Mouse (Mus musculus): ENCODE data around the gene Chd4. TPM values are rescaled to one million over a fixed set of nuclear protein-coding genes. Genes with fewer than 3 reads are reported as not detected.

Chd4 gene
- polyA plus RNA-seq, 1 experiment from 2014 or later: 53.5 TPM

DNA sequence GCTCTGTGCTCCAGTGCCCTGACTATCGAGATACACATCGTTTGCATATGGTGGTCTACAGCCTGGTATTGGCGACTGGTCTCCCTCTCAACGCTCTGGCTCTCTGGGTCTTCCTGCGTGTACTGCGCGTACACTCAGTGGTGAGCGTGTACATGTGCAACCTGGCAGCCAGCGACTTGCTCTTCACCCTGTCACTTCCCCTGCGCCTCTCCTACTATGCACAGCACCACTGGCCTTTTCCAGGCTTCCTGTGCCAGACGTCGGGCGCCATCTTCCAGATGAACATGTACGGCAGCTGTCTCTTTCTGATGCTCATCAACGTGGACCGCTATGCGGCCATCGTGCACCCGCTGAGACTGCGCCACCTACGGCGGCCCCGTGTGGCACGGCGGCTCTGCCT is 14.4 kb upstream of the Chd4 start:
- H3K27ac ChIP-seq (ENCODE audit: low read length): no peak overlapping the region
- WGBS: 21% methylated on average over 25 of the region's 25 CpGs
- no peaks in the 10 kb centered on the region for H3K36me3 ChIP-seq (ENCODE audit: insufficient read depth, low read length)
- TF ChIP-seq CTCF (IDR thresholded peaks at IDR 0.05): no peak
- no peak for TF ChIP-seq EP300 (IDR thresholded peaks at IDR 0.05)
- no peaks in the 10 kb centered on the region for H3K27me3 ChIP-seq (replicated peaks; ENCODE audit: insufficient read depth, low read length)
- H3K9ac ChIP-seq (replicated peaks; ENCODE audit: low read depth): no peak overlapping the region
- peak overlapping the region; percentile 37 for H3K4me3 ChIP-seq (ENCODE audit: low read depth, low read length)
- no peak for DNase-seq (ENCODE audit: low spot score)
- no peak for ATAC-seq
- peaks cover 4% of the 10 kb centered on the region; the same call in 1 of the 2 replicates for H3K4me1 ChIP-seq (ENCODE audit: insufficient read depth, low read depth, low read length)
- no peaks in the 10 kb centered on the region for H3K9me3 ChIP-seq (ENCODE audit: low read length)
- peak overlapping the region; percentile 70 for H3K4me2 ChIP-seq (replicated peaks; ENCODE audit: low read depth, low read length)

DNA sequence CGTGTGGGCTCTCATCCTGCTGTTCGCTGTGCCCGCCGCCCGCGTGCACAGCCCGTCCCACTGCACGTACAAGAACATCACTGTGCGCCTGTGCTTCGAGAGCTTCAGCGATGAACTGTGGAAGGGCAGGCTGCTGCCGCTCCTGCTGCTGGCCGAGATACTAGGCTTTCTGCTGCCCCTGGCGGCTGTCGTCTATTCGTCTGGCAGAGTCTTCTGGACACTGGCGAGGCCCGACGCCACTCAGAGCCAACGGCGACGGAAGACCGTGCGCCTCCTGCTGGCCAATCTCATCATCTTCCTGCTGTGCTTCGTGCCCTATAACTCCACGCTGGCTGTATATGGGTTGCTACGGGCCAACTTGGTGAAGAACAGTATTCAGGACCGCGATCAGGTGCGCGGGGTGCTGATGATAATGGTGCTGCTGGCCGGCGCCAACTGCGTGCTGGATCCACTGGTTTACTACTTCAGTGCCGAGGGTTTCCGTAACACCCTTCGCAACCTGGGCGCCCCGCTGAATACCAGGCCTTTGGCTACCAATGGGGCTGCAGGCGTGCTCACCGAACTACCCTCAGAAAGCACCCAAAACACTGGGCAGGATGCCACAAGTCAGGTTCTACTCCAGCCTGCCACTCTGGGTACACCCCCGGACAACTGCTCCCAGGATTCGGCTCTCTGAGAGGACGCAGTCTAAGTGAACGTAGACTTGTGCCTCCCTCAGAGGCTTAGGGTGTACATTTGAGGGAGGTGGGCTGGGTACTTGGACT is 13.8 kb upstream of the Chd4 start:
- DNase-seq (ENCODE audit: low spot score): peak; percentile 98
- Histone ChIP-seq H3K27me3 (replicated peaks; ENCODE audit: insufficient read depth, low read length) (no peaks in the 10 kb centered on the region), H3K4me1 (ENCODE audit: insufficient read depth, low read depth, low read length) (peaks cover 4% of the 10 kb centered on the region; the same call in 1 of the 2 replicates), H3K4me2 (replicated peaks; ENCODE audit: low read depth, low read length) (peak overlapping the region; percentile 70), H3K9ac (replicated peaks; ENCODE audit: low read depth) (no peak overlapping the region), H3K27ac (ENCODE audit: low read length) (no peak overlapping the region), H3K36me3 (ENCODE audit: insufficient read depth, low read length) (no peaks in the 10 kb centered on the region), H3K4me3 (ENCODE audit: low read depth, low read length) (peak overlapping the region; percentile 37), H3K9me3 (ENCODE audit: low read length) (no peaks in the 10 kb centered on the region)
- 24% methylated on average over 45 of the region's 45 CpGs for WGBS
- peak; percentile 92 for ATAC-seq
- TF ChIP-seq CTCF (IDR thresholded peaks at IDR 0.05): peak; percentile 97
- no peak for TF ChIP-seq EP300 (IDR thresholded peaks at IDR 0.05)

- no peak overlapping the region for H3K27ac ChIP-seq (ENCODE audit: low read length)
- 83% methylated on average over 7 of the region's 7 CpGs for WGBS
- ATAC-seq (no peak), DNase-seq (ENCODE audit: low spot score) (no peak)
- no peak overlapping the region for H3K9ac ChIP-seq (replicated peaks; ENCODE audit: low read depth)
- no peaks in the 10 kb centered on the region for H3K36me3 ChIP-seq (ENCODE audit: insufficient read depth, low read length)
- no peak overlapping the region for H3K4me3 ChIP-seq (ENCODE audit: low read depth, low read length)
- peaks cover 4% of the 10 kb centered on the region; the same call in 1 of the 2 replicates for H3K4me1 ChIP-seq (ENCODE audit: insufficient read depth, low read depth, low read length)
- H3K9me3 ChIP-seq (ENCODE audit: low read length): no peaks in the 10 kb centered on the region
- H3K4me2 ChIP-seq (replicated peaks; ENCODE audit: low read depth, low read length): no peak overlapping the region
- TF ChIP-seq EP300 (IDR thresholded peaks at IDR 0.05): no peak
- no peak for TF ChIP-seq CTCF (IDR thresholded peaks at IDR 0.05)
- no peaks in the 10 kb centered on the region for H3K27me3 ChIP-seq (replicated peaks; ENCODE audit: insufficient read depth, low read length)
These were observed 12.9 kb upstream of the Chd4 start for GRCm38 (mm10) chr6:125082801-125083386.

DNA sequence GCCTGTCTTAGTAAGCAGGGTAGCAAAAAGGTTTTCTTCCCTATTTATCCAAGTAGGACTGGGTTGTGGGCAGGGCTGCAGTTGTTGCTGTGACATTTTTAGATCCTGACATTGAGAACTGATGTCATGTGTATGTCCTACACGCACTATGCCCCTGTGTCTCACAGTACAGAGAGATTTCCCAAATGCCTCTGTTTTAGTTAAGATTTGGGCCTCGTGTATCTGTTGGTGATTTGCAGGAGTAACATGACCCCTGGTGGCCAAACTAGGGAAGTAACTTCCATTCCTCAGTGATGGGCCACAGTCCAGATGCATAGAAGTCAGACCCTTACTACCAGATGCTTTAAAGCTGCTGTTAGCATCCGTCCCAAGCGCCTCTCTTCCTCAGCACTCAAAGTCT is 11.4 kb upstream of the Chd4 start:
- H3K4me3 ChIP-seq (ENCODE audit: low read depth, low read length): no peak overlapping the region
- no peak for TF ChIP-seq EP300 (IDR thresholded peaks at IDR 0.05)
- TF ChIP-seq CTCF (IDR thresholded peaks at IDR 0.05): peak; percentile 94
- WGBS: 2% methylated on average over 4 of the region's 4 CpGs
- peaks cover 4% of the 10 kb centered on the region; the same call in 1 of the 2 replicates for H3K4me1 ChIP-seq (ENCODE audit: insufficient read depth, low read depth, low read length)
- ATAC-seq (peak; percentile 13), DNase-seq (ENCODE audit: low spot score) (peak; percentile 89)
- H3K27me3 ChIP-seq (replicated peaks; ENCODE audit: insufficient read depth, low read length): no peaks in the 10 kb centered on the region
- H3K9me3 ChIP-seq (ENCODE audit: low read length): no peaks in the 10 kb centered on the region
- no peak overlapping the region for H3K9ac ChIP-seq (replicated peaks; ENCODE audit: low read depth)
- no peak overlapping the region for H3K27ac ChIP-seq (ENCODE audit: low read length)
- no peaks in the 10 kb centered on the region for H3K36me3 ChIP-seq (ENCODE audit: insufficient read depth, low read length)
- H3K4me2 ChIP-seq (replicated peaks; ENCODE audit: low read depth, low read length): no peak overlapping the region

- Histone ChIP-seq H3K27me3 (replicated peaks; ENCODE audit: insufficient read depth, low read length) (no peaks in the 10 kb centered on the region), H3K9me3 (ENCODE audit: low read length) (no peaks in the 10 kb centered on the region), H3K4me1 (ENCODE audit: insufficient read depth, low read depth, low read length) (peaks cover 5% of the 10 kb centered on the region), H3K9ac (replicated peaks; ENCODE audit: low read depth) (no peak overlapping the region), H3K36me3 (ENCODE audit: insufficient read depth, low read length) (no peaks in the 10 kb centered on the region), H3K27ac (ENCODE audit: low read length) (peak overlapping the region; percentile 84; the same call in 1 of the 2 replicates), H3K4me3 (ENCODE audit: low read depth, low read length) (no peak overlapping the region), H3K4me2 (replicated peaks; ENCODE audit: low read depth, low read length) (no peak overlapping the region)
- no peak for ATAC-seq
- no peak for DNase-seq (ENCODE audit: low spot score)
- TF ChIP-seq EP300 (IDR thresholded peaks at IDR 0.05) (no peak), CTCF (IDR thresholded peaks at IDR 0.05) (no peak)
- WGBS: 61% methylated on average over 3 of the region's 3 CpGs
These were observed 7.8 kb upstream of the Chd4 start for GRCm38 (mm10) chr6:125087937-125088336.

GRCm38 (mm10) chr6:125088561-125089321 is 7.0 kb upstream of the Chd4 start:
- TF ChIP-seq CTCF (IDR thresholded peaks at IDR 0.05): peak; percentile 56
- TF ChIP-seq EP300 (IDR thresholded peaks at IDR 0.05): 0 out of 2 replicates have a peak, but pooled peaks have one; percentile 15
- no peaks in the 10 kb centered on the region for H3K9me3 ChIP-seq (ENCODE audit: low read length)
- ATAC-seq (peak; percentile 79), DNase-seq (ENCODE audit: low spot score) (peak; percentile 96)
- no peaks in the 10 kb centered on the region for H3K36me3 ChIP-seq (ENCODE audit: insufficient read depth, low read length)
- WGBS: 4% methylated on average over 16 of the region's 20 CpGs
- H3K4me1 ChIP-seq (ENCODE audit: insufficient read depth, low read depth, low read length): peaks cover 5% of the 10 kb centered on the region
- no peak overlapping the region for H3K4me3 ChIP-seq (ENCODE audit: low read depth, low read length)
- H3K4me2 ChIP-seq (replicated peaks; ENCODE audit: low read depth, low read length): peak overlapping the region; percentile 49
- peak overlapping the region; percentile 84 for H3K27ac ChIP-seq (ENCODE audit: low read length)
- no peak overlapping the region for H3K9ac ChIP-seq (replicated peaks; ENCODE audit: low read depth)
- no peaks in the 10 kb centered on the region for H3K27me3 ChIP-seq (replicated peaks; ENCODE audit: insufficient read depth, low read length)

Measured in lung, postnatal 0 days (tissue).